Mouse (Mus musculus): Measurements from ENCODE around the gene Adgrf5.

Gene Adgrf5

GRCm38 (mm10) chr17:43378703-43379102, 18.5 kb downstream of the Adgrf5 start:
- no peak for DNase-seq (ENCODE audit: low spot score)

DNA sequence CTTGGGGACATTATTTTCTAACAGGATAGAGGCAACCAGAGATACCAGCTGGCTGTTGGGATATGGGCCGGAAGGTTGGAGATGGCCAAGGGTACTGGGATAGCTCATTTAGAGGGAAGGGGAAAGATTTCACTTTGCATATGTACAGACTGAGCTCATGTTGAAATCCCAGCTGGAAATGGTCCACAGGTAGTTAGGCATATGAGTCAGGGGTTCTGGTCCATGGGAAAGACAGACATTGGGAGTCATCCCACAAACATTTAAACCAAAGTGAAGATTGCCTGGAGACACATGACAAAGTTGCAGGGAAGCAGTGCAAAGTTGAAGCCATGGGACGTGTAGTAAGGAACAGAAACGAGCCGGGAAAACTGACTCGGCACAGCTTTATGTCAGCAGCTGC, 26.1 kb downstream of the Adgrf5 start:
- DNase-seq (ENCODE audit: low spot score) = no peak

- no peak for DNase-seq (ENCODE audit: low spot score)
These were observed 26.9 kb downstream of the Adgrf5 start for GRCm38 (mm10) chr17:43387171-43387570.

GRCm38 (mm10) chr17:43389256-43389655, 29.0 kb downstream of the Adgrf5 start:
- no peak for DNase-seq (ENCODE audit: low spot score)

- no peak for DNase-seq (ENCODE audit: low spot score)
These were observed 31.9 kb downstream of the Adgrf5 start for GRCm38 (mm10) chr17:43392191-43392590.

DNA sequence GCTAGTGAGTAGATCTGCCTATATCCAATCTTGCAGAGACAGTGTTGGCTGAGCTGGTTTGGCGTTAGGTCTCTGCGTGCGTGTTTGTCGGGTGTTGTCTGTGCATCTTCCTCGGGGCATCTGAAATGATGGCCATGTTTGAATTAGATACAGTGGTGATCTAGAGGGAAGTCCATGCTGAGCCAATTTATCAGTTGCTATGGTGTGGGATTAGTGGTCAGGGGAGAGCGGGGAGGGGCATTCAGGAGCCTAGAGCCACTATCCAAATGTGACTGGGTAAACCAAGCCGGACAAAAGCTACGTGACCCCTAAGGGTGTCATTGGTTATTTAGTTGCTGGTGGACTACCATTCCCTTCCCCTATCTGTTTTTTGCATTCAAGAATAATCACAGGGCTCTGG, 33.4 kb downstream of the Adgrf5 start:
- no peak for DNase-seq (ENCODE audit: low spot score)

GRCm38 (mm10) chr17:43395400-43396258, 35.4 kb downstream of the Adgrf5 start:
- no peak for DNase-seq (ENCODE audit: low spot score)

- DNase-seq (ENCODE audit: low spot score) = no peak
These were observed 38.4 kb downstream of the Adgrf5 start for GRCm38 (mm10) chr17:43398612-43399011.

DNA sequence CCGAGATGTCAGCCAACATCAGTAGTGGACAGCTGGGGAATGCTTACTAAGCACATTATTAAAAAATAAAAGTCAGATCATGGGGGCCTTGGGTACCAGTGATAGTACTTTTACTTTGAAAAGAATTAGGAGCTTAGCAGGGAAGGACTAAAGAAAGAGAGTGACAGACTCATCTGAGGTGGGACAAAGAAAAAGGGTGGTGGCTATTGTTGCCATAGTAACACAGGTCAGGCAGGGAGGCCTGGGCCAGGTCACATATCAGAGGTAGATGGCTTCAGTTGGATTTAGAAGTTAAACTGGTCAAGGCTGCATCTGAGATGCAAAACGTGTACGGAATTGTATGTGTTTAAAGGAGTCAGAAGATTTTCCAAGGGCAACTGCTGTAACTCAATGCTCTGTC, 38.9 kb downstream of the Adgrf5 start:
- DNase-seq (ENCODE audit: low spot score) = no peak

DNA sequence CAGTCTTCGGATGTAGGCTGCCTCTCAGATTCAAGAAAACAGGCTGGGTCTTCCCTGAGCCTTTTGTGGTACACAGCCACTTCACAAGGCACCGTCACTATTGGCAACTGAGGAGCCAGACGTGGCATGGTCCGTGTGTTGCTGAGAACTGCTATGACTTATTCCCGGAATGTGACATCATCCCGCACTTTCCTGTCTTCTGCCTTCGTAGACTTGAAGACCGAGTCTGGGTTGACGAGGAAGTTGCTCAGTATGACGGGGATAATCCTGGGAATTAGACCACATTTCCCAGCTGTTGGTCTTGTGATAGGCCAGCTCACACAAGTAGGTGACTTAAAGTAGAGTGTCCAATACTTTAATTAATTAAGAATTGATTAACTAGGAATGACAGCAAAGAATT, 40.2 kb downstream of the Adgrf5 start:
- no peak for DNase-seq (ENCODE audit: low spot score)

- DNase-seq (ENCODE audit: low spot score) = no peak
These were observed 43.6 kb downstream of the Adgrf5 start for GRCm38 (mm10) chr17:43403851-43404250.

DNA sequence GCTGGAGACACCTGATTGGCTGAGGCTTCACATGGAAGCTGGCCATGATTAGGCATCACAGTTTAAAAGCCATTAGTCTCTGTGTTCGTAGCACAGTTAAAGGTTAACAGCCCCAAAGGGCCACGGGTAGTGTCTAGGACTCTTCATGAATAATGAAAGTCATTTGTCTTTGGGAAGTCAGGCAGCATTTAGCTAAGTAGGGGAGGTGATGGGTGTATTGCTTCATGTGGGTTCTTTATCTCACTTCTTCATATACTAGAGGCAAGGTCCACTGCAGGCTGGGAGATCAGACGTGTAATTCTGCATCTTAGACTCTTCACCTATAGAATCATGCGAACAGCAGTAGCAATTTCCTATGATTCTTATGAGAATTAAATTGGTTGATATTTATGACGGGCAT, 44.2 kb downstream of the Adgrf5 start:
- no peak for DNase-seq (ENCODE audit: low spot score)

DNA sequence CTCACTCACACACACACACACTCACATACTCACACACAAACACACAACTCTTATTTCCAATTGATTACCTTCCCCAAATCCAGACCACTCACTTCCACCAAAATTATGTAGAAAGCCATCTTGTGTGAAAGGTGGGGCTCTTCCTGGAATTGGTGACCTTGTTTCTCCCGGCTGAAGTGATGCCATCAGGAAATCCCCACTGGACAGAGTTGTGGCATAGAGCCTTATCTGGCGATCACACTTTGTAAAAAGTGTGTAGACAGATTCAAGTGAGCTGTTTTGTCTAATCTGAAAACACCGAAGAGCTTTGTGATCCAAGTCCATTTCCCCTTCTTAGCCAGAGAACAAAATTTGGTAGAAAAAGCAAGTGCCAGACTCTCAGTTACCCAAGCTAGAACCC, 46.1 kb downstream of the Adgrf5 start:
- DNase-seq (ENCODE audit: low spot score) = no peak

- DNase-seq (ENCODE audit: low spot score) = no peak
These were observed 47.3 kb downstream of the Adgrf5 start for GRCm38 (mm10) chr17:43407548-43407947.

DNA sequence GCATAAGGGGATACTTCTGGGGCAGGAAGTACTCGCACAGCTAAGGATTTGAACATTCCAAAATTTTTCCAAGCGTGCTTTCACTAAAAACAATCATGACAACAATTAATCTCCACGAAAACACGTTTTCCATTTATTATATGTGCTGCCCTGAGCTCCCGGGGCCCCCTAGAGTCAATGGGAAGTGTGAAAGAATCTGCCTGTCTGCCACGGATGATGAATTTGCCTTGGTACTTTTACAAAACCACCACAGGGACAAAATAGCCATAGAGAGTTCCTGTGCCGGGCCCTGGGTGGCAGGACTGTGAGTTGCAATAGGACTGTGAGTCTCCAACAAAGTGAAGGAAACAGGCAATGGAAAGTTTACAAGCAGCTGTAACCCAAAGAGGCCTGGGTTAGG, 52.9 kb downstream of the Adgrf5 start:
- DNase-seq (ENCODE audit: low spot score) = no peak

- no peak for DNase-seq (ENCODE audit: low spot score)
These were observed 59.0 kb downstream of the Adgrf5 start for GRCm38 (mm10) chr17:43419204-43419603.

GRCm38 (mm10) chr17:43420381-43420780, 60.1 kb downstream of the Adgrf5 start:
- DNase-seq (ENCODE audit: low spot score) = no peak

DNA sequence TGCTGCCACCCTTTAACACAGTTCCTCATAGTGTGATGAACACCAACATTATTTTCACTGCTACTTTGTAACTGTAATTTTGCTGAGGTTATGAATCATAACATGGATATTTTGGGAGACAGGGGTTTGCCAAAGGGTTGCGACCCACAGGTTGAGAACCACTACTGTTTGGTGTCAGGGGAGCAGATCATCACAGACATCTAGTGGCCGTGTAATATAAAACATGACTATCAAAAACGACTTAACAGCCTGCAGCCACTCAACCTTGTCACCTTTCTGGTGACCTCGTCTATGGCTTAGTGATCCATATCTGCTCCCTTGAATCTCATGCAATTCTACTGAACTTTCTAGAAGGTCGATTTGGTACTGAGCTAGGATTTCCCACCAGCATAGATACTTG, 63.7 kb downstream of the Adgrf5 start:
- DNase-seq (ENCODE audit: low spot score) = no peak

DNA sequence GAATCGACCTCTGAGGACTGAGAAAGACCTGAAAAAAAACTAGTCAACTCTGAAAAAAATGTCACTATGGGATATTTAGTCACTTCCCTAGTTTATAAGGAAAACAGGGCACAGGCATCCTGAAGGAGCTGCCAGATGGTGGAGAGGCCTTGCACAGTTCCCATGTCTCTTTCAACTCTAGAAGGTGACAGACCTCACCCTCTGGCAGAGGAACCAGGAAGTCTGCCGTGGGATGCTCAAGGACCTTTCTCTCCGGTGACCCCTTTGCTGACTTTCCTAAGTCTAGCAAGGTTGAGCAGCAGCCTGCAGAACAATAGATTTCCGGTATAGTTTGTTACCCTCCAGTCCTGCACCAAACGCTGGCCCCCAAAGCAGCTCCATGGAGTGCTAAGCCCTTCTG, 71.4 kb downstream of the Adgrf5 start:
- DNase-seq (ENCODE audit: low spot score) = no peak

GRCm38 (mm10) chr17:43434485-43434884, 74.2 kb downstream of the Adgrf5 start:
- DNase-seq (ENCODE audit: low spot score) = no peak

- DNase-seq (ENCODE audit: low spot score) = no peak
These were observed 91.0 kb downstream of the Adgrf5 start for GRCm38 (mm10) chr17:43451216-43451615.

DNA sequence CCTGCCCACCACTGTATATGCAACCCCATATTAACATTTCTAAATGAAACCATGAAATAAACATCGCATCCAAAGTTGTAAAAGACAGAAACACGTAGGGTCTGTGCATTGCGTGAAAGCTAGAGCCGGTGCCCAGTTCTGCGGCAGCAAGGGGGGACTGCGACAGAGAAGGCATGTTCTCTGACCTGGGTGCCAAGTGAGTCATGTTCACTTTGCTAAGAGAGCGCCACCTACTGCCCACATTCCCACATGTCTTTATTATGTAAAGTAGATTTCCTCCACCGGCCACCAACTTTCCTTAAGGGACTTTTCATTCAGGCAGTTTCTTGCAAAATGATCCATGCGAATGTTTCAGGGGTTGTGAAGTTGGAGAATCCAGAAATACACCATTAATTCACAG, 98.3 kb downstream of the Adgrf5 start:
- DNase-seq (ENCODE audit: low spot score) = peak; percentile 88

- no peak for DNase-seq (ENCODE audit: low spot score)
These were observed 99.5 kb downstream of the Adgrf5 start for GRCm38 (mm10) chr17:43459737-43460230.
